Mouse (Mus musculus) small intestine, adult 2 months (tissue): ENCODE results near the gene Kctd15.

Experiments
- CTCF ChIP-seq: fragments of 200-500 bp; IDR thresholded peaks from 2 replicates; pipeline ENCODE4 v1.5.1; 2012; ENCODE audit warnings: low read depth, mild to moderate bottlenecking, control low read depth, inconsistent platforms, low read length, moderate library complexity, mixed read lengths; ENCODE audit not compliant: insufficient replicate concordance, insufficient read length; ENCODE audit errors: extremely low read depth
- POLR2A ChIP-seq: fragments of 200-500 bp; IDR thresholded peaks from 2 replicates; pipeline ENCODE4 v1.6.1; 2012; ENCODE audit warnings: low read depth, mild to moderate bottlenecking, control low read depth, inconsistent platforms, low read length, moderate library complexity

DNA sequence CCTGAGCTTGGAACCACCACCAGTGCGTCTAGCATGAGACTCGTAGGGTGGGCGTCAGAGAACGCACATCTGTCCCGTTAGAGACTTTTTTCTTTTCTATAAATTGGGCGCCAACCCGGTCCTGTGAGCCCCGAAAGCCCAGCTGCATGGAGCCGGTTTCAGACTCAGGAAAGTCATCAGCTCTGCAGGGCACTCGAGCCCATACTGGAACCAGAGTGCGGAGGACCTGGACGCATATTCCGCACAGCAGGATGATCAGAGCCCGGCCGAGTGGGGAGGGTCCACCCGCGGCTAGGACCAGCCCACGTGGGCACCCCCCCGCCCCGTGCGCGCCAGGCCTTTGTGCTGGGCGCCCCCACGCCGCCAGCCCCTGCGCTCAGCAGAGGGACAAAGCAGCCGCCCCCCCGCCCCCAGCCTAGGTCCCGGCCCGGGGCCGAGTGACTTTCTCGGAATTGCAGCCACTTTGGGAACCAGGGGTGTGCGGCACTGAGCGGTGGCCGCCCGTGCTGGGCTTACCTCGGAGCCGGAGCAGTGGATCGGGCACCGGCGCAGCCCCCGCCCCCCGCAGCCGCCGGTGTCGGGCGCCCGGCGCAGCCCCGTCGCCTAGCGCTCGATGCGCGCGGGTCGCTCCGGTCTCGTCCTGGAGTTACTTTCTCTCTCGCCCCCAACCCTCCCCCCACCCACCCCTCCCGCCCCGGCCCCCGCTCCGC, 2.6 kb downstream of the Kctd15 start:
- TF ChIP-seq CTCF (no peak), POLR2A (no peak)
